Mouse (Mus musculus): ENCODE measurements at regions not wholly inside any gene's neighbourhood (a gene's known extent, or its start where the extent isn't known, plus 50 kb on each side); places are given as distances from the start of the nearest gene placed in this dataset.
"Not testable (repeated sequence)": the region's sequence is repeated elsewhere in the genome, so short reads cannot be mapped to it uniquely, and the experiment has no call there.

DNA sequence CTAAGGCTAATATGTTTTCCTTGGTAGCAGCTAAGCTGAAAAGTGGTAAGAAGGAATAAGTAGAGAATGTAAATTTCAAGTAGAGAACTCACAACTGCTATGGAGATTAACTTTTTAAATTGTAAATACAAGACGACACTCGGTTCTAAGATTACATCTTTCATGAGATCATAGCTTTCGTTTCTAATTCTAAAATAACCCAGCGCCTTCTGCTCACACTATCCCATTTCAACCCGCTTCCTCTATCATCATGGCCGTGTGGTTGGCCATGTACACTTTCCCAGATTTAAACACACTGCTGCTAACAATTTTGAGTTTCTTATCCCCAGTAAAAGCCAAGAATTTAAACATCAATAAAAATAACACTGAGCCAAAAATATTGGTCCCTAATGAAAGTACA, 682.3 kb upstream of the Intu start:
- Histone ChIP-seq H3K36me3 (ENCODE audit: control insufficient read depth, insufficient read depth) (no peaks in the 10 kb centered on the region), H3K79me2 (ENCODE audit: control insufficient read depth, insufficient read depth) (no peaks in the 10 kb centered on the region), H3K4me2 (ENCODE audit: low read depth) (no peak overlapping the region), H3ac (ENCODE audit: control insufficient read depth, insufficient read length) (no peak overlapping the region), H3K27me3 (ENCODE audit: control insufficient read depth, insufficient read depth, insufficient read length) (no peaks in the 10 kb centered on the region), H3K4me3 (no peak overlapping the region)
- no peak for TF ChIP-seq POLR2AphosphoS2 (IDR thresholded peaks at IDR 0.05; ENCODE audit: insufficient read length, low read depth)
- TF ChIP-seq MYOG (IDR thresholded peaks at IDR 0.05; ENCODE audit: control insufficient read depth in 1 of 3, insufficient read depth in 1 of 3, insufficient read length in 2 of 3, low read depth in 2 of 3): no peak
- TF ChIP-seq POLR2A (IDR thresholded peaks at IDR 0.05; ENCODE audit: insufficient read length, low read depth): no peak
- no peak for TF ChIP-seq TCF12 (IDR thresholded peaks at IDR 0.05; ENCODE audit: insufficient read depth, poor library complexity, severe bottlenecking)
- no peak for TF ChIP-seq CEBPB (IDR thresholded peaks at IDR 0.05; ENCODE audit: insufficient read depth, poor library complexity, severe bottlenecking)
- TF ChIP-seq MAX (IDR thresholded peaks at IDR 0.05; ENCODE audit: low read depth): no peak
- no peak for TF ChIP-seq MYOD1 (IDR thresholded peaks at IDR 0.05; ENCODE audit: control insufficient read depth in 1 of 3, insufficient read length in 2 of 3, low read depth in 2 of 3)

DNA sequence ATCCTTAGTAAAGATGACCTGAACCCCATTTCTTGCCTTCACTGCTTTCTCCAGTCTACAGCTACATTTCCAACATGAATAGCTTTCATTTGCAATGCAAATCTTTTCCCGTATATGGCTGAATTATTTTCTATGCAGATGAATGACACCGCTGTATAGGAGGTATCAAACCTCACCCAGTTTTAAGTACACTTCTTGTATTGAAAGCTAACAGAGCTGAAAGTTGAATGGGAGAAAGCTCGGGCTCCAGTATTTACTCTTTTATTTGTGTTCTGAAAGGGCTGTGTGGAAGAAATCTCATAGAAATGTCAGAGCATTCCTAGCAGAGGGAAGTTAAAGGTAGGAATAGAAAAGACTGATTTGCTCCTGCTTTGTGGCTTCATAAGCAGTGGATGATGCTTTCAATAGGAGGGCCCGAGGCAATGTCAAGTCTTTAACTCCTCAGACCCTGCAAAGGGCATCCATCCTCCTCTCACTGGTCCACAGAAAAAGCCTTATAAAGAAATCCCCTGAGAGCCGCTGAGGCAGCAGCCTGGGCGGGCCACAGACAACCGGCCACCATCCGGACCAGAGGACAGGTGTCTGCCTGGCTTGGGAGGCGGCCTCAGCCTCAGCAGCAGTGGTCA, 673.8 kb upstream of the Intu start:
- no peak overlapping the region for H3K4me3 ChIP-seq
- TF ChIP-seq SRF (IDR thresholded peaks at IDR 0.05; ENCODE audit: control insufficient read depth, insufficient read length, low read depth) (no peak), MYOG (IDR thresholded peaks at IDR 0.05; ENCODE audit: control insufficient read depth in 1 of 3, insufficient read depth in 1 of 3, insufficient read length in 2 of 3, low read depth in 2 of 3) (no peak), POLR2A (IDR thresholded peaks at IDR 0.05; ENCODE audit: insufficient read length, low read depth) (no peak), MYOD1 (IDR thresholded peaks at IDR 0.05; ENCODE audit: control insufficient read depth in 1 of 3, insufficient read length in 2 of 3, low read depth in 2 of 3) (no peak), TCF3 (IDR thresholded peaks at IDR 0.05; ENCODE audit: insufficient read length, low read depth) (no peak), MAX (IDR thresholded peaks at IDR 0.05; ENCODE audit: low read depth) (no peak), TCF12 (IDR thresholded peaks at IDR 0.05; ENCODE audit: insufficient read depth, poor library complexity, severe bottlenecking) (no peak), POLR2AphosphoS2 (IDR thresholded peaks at IDR 0.05; ENCODE audit: insufficient read length, low read depth) (no peak), USF1 (IDR thresholded peaks at IDR 0.05; ENCODE audit: low read depth) (no peak), CEBPB (IDR thresholded peaks at IDR 0.05; ENCODE audit: insufficient read depth, poor library complexity, severe bottlenecking) (no peak), REST (IDR thresholded peaks at IDR 0.05; ENCODE audit: insufficient read depth, insufficient read length) (no peak), E2F4 (IDR thresholded peaks at IDR 0.05; ENCODE audit: insufficient read depth) (no peak)
- no peak overlapping the region for H3K4me2 ChIP-seq (ENCODE audit: low read depth)
- H3ac ChIP-seq (ENCODE audit: control insufficient read depth, insufficient read length): no peak overlapping the region
- H3K27me3 ChIP-seq (ENCODE audit: control insufficient read depth, insufficient read depth, insufficient read length): no peaks in the 10 kb centered on the region
- no peaks in the 10 kb centered on the region for H3K36me3 ChIP-seq (ENCODE audit: control insufficient read depth, insufficient read depth)
- no peaks in the 10 kb centered on the region for H3K79me2 ChIP-seq (ENCODE audit: control insufficient read depth, insufficient read depth)

DNA sequence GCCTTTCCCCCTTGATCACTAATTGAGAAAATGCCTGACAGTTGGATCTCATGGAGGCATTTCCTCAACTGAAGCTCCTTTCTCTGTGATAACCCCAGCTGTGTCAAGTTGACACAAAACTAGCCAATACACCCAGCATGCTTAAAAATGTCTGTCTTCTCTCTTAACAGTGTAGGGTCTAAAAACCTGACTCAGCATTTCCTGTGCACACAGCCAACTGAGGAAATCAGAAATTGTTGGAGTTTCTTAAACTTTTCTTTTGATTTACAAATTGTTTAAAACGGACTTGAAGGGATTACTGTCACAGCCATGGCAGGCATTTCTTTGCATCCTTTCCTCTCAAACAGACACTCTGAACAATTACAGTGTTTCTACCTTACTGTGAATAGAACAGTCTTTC, 655.0 kb upstream of the Intu start:
- H3K4me3 ChIP-seq; H3K79me2 ChIP-seq (ENCODE audit: control insufficient read depth, insufficient read depth); H3K4me2 ChIP-seq (ENCODE audit: low read depth); H3K36me3 ChIP-seq (ENCODE audit: control insufficient read depth, insufficient read depth); H3ac ChIP-seq (ENCODE audit: control insufficient read depth, insufficient read length); H3K27me3 ChIP-seq (ENCODE audit: control insufficient read depth, insufficient read depth, insufficient read length): not testable (repeated sequence)

DNA sequence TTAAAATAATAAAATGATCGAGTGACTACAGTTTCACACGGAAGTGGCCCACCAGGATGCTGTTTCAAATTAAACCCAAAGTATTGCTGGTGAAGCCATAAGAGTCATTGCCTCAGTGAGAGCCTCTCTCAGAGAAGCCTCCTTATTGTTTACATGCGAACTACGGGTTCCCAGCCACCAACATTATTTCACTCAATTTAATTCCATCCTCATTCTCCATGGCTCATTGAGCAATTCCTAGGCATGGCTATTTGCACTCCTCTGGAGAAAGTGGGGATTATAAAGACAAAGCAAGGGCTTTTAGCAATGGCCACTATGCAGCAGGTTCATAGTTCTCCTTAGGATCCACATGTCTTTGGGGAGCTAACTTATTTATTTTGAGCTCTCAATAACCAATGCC, 646.7 kb upstream of the Intu start:
- Histone ChIP-seq H3K27me3 (ENCODE audit: control insufficient read depth, insufficient read depth, insufficient read length) (no peaks in the 10 kb centered on the region), H3ac (ENCODE audit: control insufficient read depth, insufficient read length) (no peak overlapping the region), H3K4me3 (no peak overlapping the region), H3K4me2 (ENCODE audit: low read depth) (no peak overlapping the region), H3K36me3 (ENCODE audit: control insufficient read depth, insufficient read depth) (no peaks in the 10 kb centered on the region), H3K79me2 (ENCODE audit: control insufficient read depth, insufficient read depth) (no peaks in the 10 kb centered on the region)
- TF ChIP-seq MYOD1 (IDR thresholded peaks at IDR 0.05; ENCODE audit: control insufficient read depth in 1 of 3, insufficient read length in 2 of 3, low read depth in 2 of 3) (no peak), CEBPB (IDR thresholded peaks at IDR 0.05; ENCODE audit: insufficient read depth, poor library complexity, severe bottlenecking) (no peak), TCF3 (IDR thresholded peaks at IDR 0.05; ENCODE audit: insufficient read length, low read depth) (no peak), POLR2A (IDR thresholded peaks at IDR 0.05; ENCODE audit: insufficient read length, low read depth) (no peak), SRF (IDR thresholded peaks at IDR 0.05; ENCODE audit: control insufficient read depth, insufficient read length, low read depth) (no peak), POLR2AphosphoS2 (IDR thresholded peaks at IDR 0.05; ENCODE audit: insufficient read length, low read depth) (no peak), E2F4 (IDR thresholded peaks at IDR 0.05; ENCODE audit: insufficient read depth) (no peak), MAX (IDR thresholded peaks at IDR 0.05; ENCODE audit: low read depth) (no peak), REST (IDR thresholded peaks at IDR 0.05; ENCODE audit: insufficient read depth, insufficient read length) (no peak), USF1 (IDR thresholded peaks at IDR 0.05; ENCODE audit: low read depth) (no peak), MYOG (IDR thresholded peaks at IDR 0.05; ENCODE audit: control insufficient read depth in 1 of 3, insufficient read depth in 1 of 3, insufficient read length in 2 of 3, low read depth in 2 of 3) (no peak), TCF12 (IDR thresholded peaks at IDR 0.05; ENCODE audit: insufficient read depth, poor library complexity, severe bottlenecking) (no peak)

DNA sequence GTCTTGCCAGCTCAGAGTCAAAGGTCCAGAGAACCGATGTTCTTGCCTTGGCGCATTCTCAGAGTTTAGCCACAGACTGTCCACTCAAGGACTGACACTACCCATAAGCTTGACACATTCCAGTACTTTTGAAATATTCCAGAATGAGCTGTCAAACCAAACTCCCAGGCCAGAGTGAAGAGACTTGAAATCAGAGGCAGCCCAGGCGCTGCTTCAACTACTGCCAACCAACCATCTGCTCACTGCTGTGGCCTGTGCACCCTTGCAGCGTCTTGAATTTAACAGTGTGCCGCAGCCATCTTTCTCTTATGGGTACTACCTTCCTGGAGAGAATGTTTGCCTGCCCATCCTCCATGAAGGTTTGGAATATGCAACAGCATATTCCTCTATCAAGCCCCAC, 642.7 kb upstream of the Intu start:
- Histone ChIP-seq H3K4me3 (no peak overlapping the region), H3K36me3 (ENCODE audit: control insufficient read depth, insufficient read depth) (no peaks in the 10 kb centered on the region), H3K27me3 (ENCODE audit: control insufficient read depth, insufficient read depth, insufficient read length) (no peaks in the 10 kb centered on the region), H3K79me2 (ENCODE audit: control insufficient read depth, insufficient read depth) (no peaks in the 10 kb centered on the region), H3K4me2 (ENCODE audit: low read depth) (no peak overlapping the region), H3ac (ENCODE audit: control insufficient read depth, insufficient read length) (no peak overlapping the region)
- no peak for TF ChIP-seq POLR2AphosphoS2 (IDR thresholded peaks at IDR 0.05; ENCODE audit: insufficient read length, low read depth)
- TF ChIP-seq USF1 (IDR thresholded peaks at IDR 0.05; ENCODE audit: low read depth): no peak
- TF ChIP-seq CEBPB (IDR thresholded peaks at IDR 0.05; ENCODE audit: insufficient read depth, poor library complexity, severe bottlenecking): no peak
- no peak for TF ChIP-seq TCF3 (IDR thresholded peaks at IDR 0.05; ENCODE audit: insufficient read length, low read depth)
- TF ChIP-seq MAX (IDR thresholded peaks at IDR 0.05; ENCODE audit: low read depth): no peak
- no peak for TF ChIP-seq REST (IDR thresholded peaks at IDR 0.05; ENCODE audit: insufficient read depth, insufficient read length)
- no peak for TF ChIP-seq MYOG (IDR thresholded peaks at IDR 0.05; ENCODE audit: control insufficient read depth in 1 of 3, insufficient read depth in 1 of 3, insufficient read length in 2 of 3, low read depth in 2 of 3)
- TF ChIP-seq SRF (IDR thresholded peaks at IDR 0.05; ENCODE audit: control insufficient read depth, insufficient read length, low read depth): no peak
- TF ChIP-seq MYOD1 (IDR thresholded peaks at IDR 0.05; ENCODE audit: control insufficient read depth in 1 of 3, insufficient read length in 2 of 3, low read depth in 2 of 3): no peak
- TF ChIP-seq E2F4 (IDR thresholded peaks at IDR 0.05; ENCODE audit: insufficient read depth): no peak
- no peak for TF ChIP-seq TCF12 (IDR thresholded peaks at IDR 0.05; ENCODE audit: insufficient read depth, poor library complexity, severe bottlenecking)
- no peak for TF ChIP-seq POLR2A (IDR thresholded peaks at IDR 0.05; ENCODE audit: insufficient read length, low read depth)

All from myocyte (in vitro differentiated cells).